Mouse (Mus musculus): Measurements from ENCODE around the gene Necab2.

DNA sequence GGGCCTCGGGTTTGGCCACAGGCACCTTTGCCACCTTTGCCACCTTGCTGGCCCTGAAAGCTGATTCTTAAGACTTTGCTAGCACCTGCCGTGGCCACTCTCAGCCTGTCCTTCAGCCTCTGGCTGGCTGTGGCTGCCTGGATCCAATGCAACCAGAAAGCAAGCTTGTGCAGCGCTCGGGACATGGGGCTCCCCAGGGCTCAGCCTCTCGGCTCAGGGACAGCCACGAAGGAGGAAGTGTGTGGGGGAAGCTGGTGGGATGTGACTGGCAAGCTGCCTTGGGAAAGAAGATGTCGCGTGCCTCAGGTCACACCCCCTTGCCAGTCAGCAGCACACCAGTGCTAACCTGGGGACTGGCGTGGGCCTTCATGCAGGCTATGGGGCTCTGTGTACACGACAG is 21.8 kb upstream of the Necab2 start:
- TF ChIP-seq GATA1 (IDR thresholded peaks at IDR 0.05; ENCODE audit: low read length) (no peak), TAL1 (IDR thresholded peaks at IDR 0.05; ENCODE audit: low read length) (no peak)
